Mouse (Mus musculus) CD4-positive helper T cell, adult 2 months (primary cell): ENCODE measurements around the gene Mgat1.

ENCODE experiments used
- DNase-seq: peaks from one replicate; pipeline ENCODE4 v3.0.0-alpha.2; 2012; ENCODE audit warnings: low read depth, missing footprints, low spot score

The Mgat1 gene

GRCm38 (mm10) chr11:49241471-49241870 is 2.5 kb upstream of the Mgat1 start:
- no peak for DNase-seq

- no peak for DNase-seq
Observed at GRCm38 (mm10) chr11:49242944-49243626, 906 bp upstream of the Mgat1 start.

DNA sequence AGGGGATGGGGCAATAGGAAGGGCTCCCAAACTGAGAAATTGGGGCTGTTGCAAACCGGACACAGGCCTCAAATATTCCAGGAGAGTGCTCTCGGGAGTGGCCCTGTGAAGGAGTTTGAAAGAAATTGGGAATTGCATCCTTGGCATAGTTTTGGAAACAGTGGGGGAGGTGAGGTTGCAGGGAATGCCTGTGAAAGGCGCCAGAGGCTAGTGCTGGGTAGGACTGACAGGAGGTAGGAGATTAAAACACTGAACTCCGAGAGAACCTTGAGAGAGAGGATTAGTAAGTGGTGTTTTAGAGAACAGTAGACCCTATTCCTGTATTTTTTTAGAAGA is 572 bp downstream of the Mgat1 start:
- DNase-seq = no peak

DNA sequence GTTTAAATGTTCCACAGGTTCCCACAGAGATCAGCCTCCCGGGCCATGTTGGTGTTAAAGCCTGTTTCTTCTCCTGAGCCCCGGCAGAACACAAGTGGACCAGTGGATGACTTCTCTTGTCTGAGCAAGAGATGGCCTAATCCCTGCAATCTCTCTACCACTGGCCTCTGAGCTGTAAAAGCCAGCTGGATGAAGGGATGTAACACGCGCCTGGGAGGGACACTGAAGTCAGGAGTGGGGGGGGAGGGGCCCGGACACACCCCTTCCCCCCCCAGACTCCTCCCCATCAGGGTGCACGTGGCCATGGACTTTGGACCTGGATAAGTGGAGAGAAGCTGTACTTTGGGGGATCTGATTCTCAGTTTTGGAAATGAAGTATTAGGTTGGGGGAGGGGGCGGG is 1.2 kb downstream of the Mgat1 start:
- DNase-seq = peak; percentile 48

DNA sequence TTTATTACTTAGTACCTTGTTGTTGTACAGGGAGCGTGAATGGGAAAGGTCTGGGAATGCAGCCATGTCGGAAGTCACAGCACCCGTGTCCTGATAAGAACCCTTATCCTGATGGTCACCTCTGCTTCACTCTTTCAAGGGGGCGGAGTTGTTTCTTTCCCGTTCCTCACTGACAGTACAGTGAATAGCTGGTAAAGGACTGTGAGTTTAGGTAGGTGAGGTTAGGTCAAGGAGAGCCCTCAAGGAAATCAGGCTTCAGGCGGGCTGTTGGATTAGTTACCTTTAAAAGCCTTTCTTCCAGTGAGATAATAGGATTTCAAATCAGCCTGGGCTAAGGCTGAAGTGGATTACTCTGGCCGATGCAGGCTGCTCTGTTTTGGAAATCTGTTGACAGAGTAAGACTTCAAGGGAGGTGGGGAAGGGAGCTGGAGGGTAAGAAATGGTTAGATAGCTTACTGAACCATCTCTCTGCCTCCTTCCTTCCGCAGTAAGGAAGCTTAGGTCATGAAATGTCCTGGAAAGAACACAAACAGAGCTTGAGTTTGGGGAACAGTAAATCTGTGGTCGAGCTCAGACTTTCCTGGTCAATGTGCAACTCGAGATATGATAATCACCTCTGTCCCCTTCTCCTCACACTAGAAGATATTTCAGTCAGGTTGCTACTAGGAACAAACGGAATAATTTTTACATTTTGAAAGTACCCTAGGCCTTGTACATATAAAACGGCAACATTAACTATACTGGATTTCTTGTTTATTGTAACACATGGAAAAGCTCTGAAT is 1.8 kb downstream of the Mgat1 start:
- no peak for DNase-seq

- no peak for DNase-seq
Observed at GRCm38 (mm10) chr11:49246523-49246922, 2.5 kb downstream of the Mgat1 start.

DNA sequence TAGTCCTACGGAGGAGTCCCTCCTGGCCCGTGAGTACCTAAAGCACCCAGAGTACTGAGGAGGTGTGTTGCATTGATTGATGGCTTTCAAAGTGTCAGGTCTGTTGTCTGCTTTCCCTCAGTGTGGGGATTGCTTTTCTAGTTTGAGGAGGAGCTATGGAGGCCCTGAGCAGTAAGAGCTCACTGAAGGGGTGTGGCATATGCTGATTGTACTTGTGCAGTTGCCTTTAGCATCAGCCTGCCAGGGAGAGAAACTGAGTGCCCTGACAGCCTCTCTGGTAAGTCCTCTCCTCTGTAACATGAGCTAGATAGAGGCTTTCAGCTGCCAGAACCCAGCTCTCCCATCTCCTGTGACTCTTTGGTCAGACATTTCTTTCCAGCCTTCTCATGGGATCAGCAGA is 3.3 kb downstream of the Mgat1 start:
- DNase-seq = peak; percentile 57

DNA sequence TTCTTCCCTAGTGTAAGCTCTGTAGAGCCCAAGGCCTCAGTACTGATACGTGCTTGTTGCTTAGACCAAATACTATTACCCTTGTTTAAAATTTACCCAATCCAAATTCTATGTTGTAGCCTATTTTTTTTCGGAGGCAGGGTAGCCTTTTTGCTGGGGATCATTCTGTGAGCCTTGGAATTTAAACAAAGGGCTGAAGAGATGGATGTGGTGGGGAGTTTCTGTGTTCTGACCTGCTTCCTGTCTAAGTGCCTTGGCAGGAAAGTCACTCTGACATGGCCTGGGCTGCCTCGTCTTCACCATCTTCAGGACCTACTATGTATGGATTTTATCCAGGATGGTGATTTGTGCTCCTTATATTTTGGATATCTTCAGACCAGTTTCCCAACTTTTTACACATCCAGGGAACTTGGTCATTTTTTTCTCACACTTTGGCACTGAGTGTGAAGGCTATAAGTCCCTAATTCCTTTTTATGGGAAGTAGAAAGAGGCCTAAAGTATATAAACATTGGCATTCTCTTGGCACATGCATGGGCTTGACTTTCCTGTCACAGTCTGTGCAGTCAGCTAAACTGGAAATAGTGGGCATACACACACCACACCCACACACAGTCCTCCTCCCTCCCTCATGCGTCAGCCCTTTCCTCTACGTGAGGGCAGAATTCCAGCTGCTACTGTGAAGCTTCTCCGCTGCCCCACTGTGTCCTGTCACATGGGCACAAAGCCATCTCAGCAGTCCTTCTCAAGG is 4.4 kb downstream of the Mgat1 start:
- DNase-seq = peak; percentile 63

DNA sequence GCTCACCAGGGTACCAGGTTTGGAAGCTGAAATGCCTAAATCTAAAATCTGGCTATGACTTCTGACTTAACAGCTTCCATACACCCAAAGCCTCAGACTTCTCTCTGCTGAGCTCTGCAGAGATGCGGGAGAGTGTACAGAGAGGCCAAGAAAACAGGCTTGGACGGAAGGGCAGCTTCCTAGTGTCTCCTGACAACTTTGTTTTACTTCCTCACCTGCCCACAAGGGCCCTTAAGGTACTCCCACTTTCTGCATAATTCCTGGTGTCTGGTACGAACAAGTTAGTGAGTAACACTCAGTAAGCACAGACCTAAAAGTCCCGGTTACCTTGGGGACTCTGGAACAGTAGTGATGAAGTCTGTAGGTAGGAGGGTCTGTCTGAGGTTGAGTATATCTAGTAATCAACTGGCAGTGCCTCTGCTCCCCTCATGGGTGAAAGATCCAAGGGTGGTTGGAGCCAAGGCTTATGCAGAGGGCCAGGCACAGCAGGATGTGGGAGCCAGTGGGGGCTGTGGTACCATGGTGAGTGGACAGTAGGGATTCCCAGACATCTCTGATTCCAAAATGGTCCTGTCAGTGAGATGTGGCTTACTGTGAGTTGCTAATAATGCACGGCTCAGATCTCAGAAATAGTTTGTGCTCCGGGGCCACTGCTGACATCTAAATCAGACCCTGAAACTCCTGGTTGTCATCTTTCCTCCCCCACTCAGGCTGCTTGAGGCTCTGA is 5.1 kb downstream of the Mgat1 start:
- peak; percentile 43 for DNase-seq

GRCm38 (mm10) chr11:49249811-49250421 is 5.9 kb downstream of the Mgat1 start:
- DNase-seq = peak; percentile 86

DNA sequence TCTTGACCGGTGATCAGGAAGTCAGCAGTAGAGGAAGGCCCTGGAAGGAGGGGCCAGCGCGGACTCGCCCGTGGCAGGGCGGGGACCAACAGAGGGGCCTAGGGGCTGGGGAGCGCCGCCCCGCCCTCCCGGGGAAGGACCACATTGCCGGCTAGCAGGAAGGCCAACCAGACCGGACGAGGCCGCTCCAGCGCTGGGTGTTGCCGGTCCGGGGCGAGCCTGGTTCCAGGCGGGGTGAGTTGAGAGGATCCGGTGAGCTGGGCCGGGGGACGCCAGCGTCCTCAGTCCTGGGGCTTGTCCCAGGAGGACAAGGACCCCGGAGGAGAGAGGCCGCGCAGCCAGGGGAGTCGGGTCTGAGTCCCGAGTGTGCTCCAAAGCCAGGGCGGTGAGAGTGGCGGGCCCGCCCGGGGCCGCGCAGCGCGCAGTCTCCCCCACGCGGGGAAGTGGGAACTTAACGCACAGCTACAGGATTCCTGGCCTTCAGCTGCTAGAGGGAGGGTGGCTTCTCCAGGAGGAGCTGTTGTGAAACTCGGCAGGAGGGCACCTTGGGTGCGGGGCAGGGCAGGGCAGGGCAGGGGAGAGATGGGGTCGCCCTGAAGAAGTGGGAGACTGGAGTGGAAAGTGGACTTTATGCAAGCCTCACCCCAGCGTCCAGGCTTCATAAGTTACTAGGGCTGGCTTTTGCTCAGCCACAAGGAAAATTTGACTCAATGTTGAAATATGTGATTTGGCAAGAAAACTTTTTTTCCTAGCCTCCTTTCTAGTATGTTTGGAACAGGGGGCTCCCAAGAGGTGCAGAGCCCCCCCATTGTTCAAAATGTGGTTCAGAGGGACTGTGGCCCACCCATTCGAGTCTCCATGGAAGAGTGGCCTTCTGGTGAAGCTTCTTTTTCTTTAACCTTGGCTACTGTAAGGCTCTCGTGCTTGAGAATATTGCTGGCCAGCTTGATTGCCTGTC is 6.7 kb downstream of the Mgat1 start:
- peak; percentile 80 for DNase-seq

GRCm38 (mm10) chr11:49251380-49251761 is 7.4 kb downstream of the Mgat1 start:
- DNase-seq = no peak

DNA sequence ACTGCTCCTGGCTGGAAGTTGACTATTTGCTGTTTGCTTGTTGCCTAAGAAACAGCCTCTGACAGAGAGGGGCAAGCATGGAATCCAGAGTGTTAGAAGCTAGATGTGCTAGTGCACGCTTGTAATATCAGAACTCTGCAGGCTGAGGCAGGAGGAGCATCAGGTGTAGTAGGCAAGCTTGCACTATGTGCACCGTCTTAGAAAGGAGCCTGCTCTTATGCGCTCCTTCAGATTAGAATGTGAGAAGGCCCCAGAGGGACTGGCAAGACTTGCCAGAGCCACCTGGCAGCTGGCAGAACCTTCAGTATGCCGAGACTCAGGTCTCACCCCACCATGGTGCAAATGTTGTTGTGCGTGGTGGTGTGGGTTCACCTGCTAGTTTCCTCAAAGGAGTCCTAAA is 8.1 kb downstream of the Mgat1 start:
- DNase-seq = no peak

- no peak for DNase-seq
Observed at GRCm38 (mm10) chr11:49253035-49253434, 9.0 kb downstream of the Mgat1 start.

DNA sequence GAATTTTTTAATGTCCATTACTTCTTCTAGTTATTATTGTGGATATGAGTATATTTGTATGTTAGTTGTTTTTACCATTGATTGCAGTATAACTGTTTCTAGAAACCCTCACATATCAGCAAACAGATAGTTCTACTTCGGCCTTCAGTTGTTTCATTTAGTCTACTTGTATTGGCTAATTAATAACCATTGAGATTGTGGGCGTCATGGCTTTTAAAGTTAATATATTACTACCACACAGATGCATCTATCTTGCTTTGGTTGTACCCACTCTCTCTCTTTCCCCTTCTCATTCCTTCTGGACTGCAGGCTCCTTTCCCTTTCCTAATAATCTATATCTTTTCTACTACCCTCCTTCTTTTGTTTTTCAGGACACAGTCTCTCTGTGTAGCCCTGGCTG is 15.3 kb downstream of the Mgat1 start:
- no peak for DNase-seq

DNA sequence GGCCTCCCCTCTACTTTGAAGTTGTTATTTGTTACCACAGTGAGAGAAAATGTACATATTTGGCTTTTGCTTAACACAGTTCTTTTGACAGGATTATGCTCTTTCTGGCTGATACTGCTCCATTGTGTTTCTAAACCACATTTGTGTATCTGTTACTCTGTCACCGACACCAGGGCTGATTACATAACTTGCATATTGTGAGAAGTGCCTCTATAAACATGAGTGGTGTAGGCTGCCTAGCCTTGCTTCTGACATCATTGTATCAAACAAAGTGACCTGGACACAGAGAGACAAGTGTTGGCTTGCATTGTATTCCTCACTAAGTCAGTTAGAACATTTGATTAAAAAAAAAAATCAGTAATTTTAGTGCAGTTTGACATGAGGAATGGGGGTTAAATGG is 15.8 kb downstream of the Mgat1 start:
- no peak for DNase-seq

- DNase-seq = no peak
Observed at GRCm38 (mm10) chr11:49260598-49261312, 16.8 kb downstream of the Mgat1 start.

- DNase-seq = no peak
Observed at GRCm38 (mm10) chr11:49261313-49261855, 17.4 kb downstream of the Mgat1 start.

DNA sequence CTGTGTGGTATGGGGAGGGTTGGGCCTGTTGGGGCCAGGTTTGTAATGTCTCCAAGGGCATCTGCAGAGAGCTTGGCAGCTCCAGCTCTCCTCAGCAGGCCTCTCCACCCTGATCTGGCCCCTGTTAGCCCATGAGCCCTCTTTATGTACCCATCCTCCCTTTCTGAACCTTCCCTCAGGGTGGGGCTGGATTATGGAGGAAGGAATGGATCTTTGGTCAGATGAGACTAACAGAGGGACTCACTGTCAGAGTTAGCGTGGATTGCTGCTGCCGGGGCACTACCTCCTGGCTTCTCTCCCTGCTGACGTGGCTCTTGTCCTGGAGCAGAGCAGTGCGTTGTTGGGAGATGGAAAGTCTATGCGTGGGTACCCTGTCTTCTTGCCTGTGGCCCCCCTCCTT is 18.3 kb downstream of the Mgat1 start:
- DNase-seq = no peak
